ENCODE assay signal across 23 mouse cellular contexts in the genomic region with DNA sequence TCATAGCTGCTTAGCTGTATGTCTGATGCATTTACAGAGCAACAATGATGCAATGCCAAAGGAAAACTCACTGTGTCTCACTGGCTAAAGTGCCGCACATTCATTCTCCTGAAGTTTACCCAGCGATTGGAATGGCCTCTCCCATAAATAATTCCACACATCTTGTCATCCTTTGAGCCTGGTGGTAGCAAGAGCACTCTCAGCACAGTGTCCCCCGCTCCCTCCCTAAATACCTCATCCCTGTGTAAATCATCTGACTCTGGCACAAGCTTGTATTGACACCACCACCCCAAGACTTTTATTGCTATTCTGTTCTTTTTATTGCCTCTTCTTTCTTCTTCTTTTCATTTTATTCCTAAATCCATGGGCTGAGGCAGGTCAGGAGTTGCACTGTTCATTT.
"Had no signal": no experiment of that assay in that cellular context is flagged by ENCODE, and none has a peak within 500 bp of the region (broad histone marks: within the 10 kb centered on the region; RNA-seq: fewer than 3 reads in every experiment).

No protein-coding gene starts in this region.

- H3K27me3 ChIP-seq: kidney, embryonic 15.5 days; limb, embryonic 13.5 days; liver, embryonic 12.5 days; liver, embryonic 15.5 days; lung, embryonic 15.5 days; megakaryocyte, embryonic 14.5 days had no signal

- DNase-seq: kidney, adult 8-10 months; layer of hippocampus, adult 9-11 months; liver; lung, adult 18-20 months; lung, postnatal 10 days; lung, postnatal 36 days; midbrain, embryonic 14.5 days; right cerebral cortex, postnatal 4 days; thymus, adult 2 months; thymus, postnatal 14 days; thymus, postnatal 4 days had no signal

- H3K4me2 ChIP-seq: kidney, embryonic 15.5 days; limb, embryonic 13.5 days; liver, embryonic 12.5 days; liver, embryonic 15.5 days; lung, embryonic 15.5 days; midbrain, embryonic 11.5 days had no signal

- H3K27ac ChIP-seq: layer of hippocampus, adult 2 months; limb, embryonic 10.5 days; limb, embryonic 13.5 days; liver, embryonic 12.5 days; liver, embryonic 15.5 days; lung, embryonic 15.5 days; stomach, postnatal 0 days had no signal

- H3K4me1 ChIP-seq: limb, embryonic 13.5 days; liver, embryonic 12.5 days; liver, embryonic 15.5 days; lung, embryonic 15.5 days; megakaryocyte, embryonic 14.5 days had no signal

- H3K9me3 ChIP-seq: kidney, embryonic 15.5 days; limb, embryonic 10.5 days; limb, embryonic 13.5 days; liver, embryonic 12.5 days; liver, embryonic 15.5 days; lung, embryonic 15.5 days had no signal

- H3K36me3 ChIP-seq: kidney, embryonic 15.5 days; limb, embryonic 10.5 days; limb, embryonic 13.5 days; liver, embryonic 12.5 days; liver, embryonic 15.5 days; lung, embryonic 15.5 days had no signal

- H3K4me3 ChIP-seq: kidney, embryonic 15.5 days; layer of hippocampus, adult 2 months; limb, embryonic 10.5 days; limb, embryonic 13.5 days; liver, embryonic 12.5 days; liver, embryonic 15.5 days; lung, embryonic 15.5 days; megakaryocyte, embryonic 14.5 days had no signal

- ATAC-seq: inflammation-experienced regulatory T-cells, adult 6 months; intestine, embryonic 16.5 days; liver, embryonic 12.5 days had no signal

- H3K9ac ChIP-seq: kidney, embryonic 15.5 days; limb, embryonic 13.5 days; liver, embryonic 12.5 days; liver, embryonic 15.5 days; lung, embryonic 15.5 days had no signal
